Mouse (Mus musculus) olfactory bulb, adult 2 months (tissue): ENCODE data around the gene Hoxb2. TPM values are rescaled to one million over a fixed set of nuclear protein-coding genes. Genes with fewer than 3 reads are reported as not detected.

ENCODE experiments used
- H3K27ac ChIP-seq: fragments of 200-500 bp; 2 replicates; pipeline ENCODE4 v1.5.1; 2012; ENCODE audit warnings: low read depth, low read length; ENCODE audit not compliant: insufficient read depth
- H3K4me1 ChIP-seq: fragments of 200-500 bp; 2 replicates; pipeline ENCODE4 v1.6.1; 2012; ENCODE audit warnings: low read length; ENCODE audit not compliant: control insufficient read depth, insufficient read depth
- H3K4me3 ChIP-seq: fragments of 200-500 bp; 2 replicates; pipeline ENCODE4 v1.5.1; 2012; ENCODE audit warnings: mild to moderate bottlenecking, low read depth, low read length, moderate library complexity; ENCODE audit not compliant: insufficient read depth
- CTCF ChIP-seq: fragments of 200-500 bp; IDR thresholded peaks from 2 replicates; pipeline ENCODE4 v1.5.1; 2012; ENCODE audit warnings: low read depth, mild to moderate bottlenecking, low read length, moderate library complexity; ENCODE audit not compliant: insufficient read depth
- POLR2A ChIP-seq: fragments of 200-500 bp; IDR thresholded peaks from 2 replicates; pipeline ENCODE4 v1.6.1; 2012; ENCODE audit warnings: mild to moderate bottlenecking, low read depth, low read length, moderate library complexity; ENCODE audit not compliant: insufficient read depth
- WGBS: fragments of 180-500 bp; shearing (Covaris S2); methylation state at CpG from one replicate; pipeline ENCODE4 v1.1.7; 2018; 5-methylcytosine and 5-hydroxymethylcytosine counted together
- polyA plus RNA-seq: library from polyadenylated mRNA; stranded (reverse); fragments of >200 nt; gene quantifications from 2 replicates; pipeline ENCODE4 v1.2.4, GENCODE M21; 2012; ENCODE audit warnings: low replicate concordance; ENCODE audit not compliant: missing spikeins, insufficient read depth, insufficient read length

Hoxb2 gene
- polyA plus RNA-seq, 1 experiment: not detected

GRCm38 (mm10) chr11:96327750-96328149, 22.6 kb upstream of the Hoxb2 start:
- WGBS: 7% methylated on average over 5 of the region's 5 CpGs

DNA sequence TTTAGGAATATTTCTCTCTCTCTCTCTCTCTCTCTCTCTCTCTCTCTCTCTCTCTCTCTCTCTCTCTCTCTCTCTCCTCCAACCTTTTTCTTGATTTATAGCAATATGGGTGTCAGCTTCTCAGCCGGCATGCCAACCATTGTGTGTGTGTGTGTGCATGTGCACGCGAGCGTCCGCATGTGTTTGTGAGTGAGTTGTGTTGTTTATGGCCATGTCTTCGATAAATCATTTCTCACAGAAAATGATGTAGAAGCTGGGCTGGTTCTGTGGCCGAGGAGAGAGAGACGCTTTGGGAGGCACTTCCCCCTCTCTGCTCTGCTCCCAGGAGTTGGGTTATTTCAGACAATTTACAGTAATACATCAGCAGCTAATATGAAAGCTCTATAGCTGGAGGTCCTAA, 21.7 kb upstream of the Hoxb2 start:
- WGBS: 7% methylated on average over 8 of the region's 8 CpGs
- Histone ChIP-seq H3K4me1 (no peaks in the 10 kb centered on the region; the same call in 1 of the 2 replicates), H3K4me3 (no peak overlapping the region), H3K27ac (no peak overlapping the region)
- TF ChIP-seq CTCF: no peak
- TF ChIP-seq POLR2A: no peak

More at GRCm38 (mm10) chr11:96327750-96328149, 22.6 kb upstream of the Hoxb2 start:
- Histone ChIP-seq H3K27ac (no peak overlapping the region), H3K4me1 (no peaks in the 10 kb centered on the region; the same call in 1 of the 2 replicates), H3K4me3 (no peak overlapping the region)
- TF ChIP-seq POLR2A: no peak
- no peak for TF ChIP-seq CTCF

GRCm38 (mm10) chr11:96332105-96332504, 18.2 kb upstream of the Hoxb2 start:
- Histone ChIP-seq H3K4me3 (no peak overlapping the region), H3K4me1 (no peaks in the 10 kb centered on the region; the same call in 1 of the 2 replicates), H3K27ac (no peak overlapping the region)
- no peak for TF ChIP-seq CTCF
- no peak for TF ChIP-seq POLR2A
- under 1% methylated on average over 8 of the region's 8 CpGs for WGBS

DNA sequence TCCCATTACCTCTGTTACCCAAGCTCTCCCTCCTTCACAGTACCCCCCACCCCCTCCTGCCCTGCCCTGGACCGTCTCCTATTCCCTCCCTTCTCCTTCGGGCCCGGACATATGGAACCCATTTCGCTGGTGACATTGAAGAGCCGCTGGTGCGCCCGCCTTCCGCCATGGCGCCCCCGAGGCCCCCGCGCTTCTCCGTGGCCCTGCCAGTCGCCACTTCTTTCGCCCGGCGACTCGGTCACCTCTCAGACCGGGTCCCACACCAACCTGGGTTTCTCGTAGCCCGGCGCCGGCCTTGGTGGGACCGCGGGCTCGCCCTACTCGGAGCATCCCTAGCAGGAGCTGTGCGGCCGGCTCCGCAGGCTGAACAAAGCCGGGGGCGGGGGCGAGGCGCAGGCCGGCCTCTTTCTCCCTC, 17.7 kb upstream of the Hoxb2 start:
- TF ChIP-seq CTCF: no peak
- no peak for TF ChIP-seq POLR2A
- no peaks in the 10 kb centered on the region; the same call in 1 of the 2 replicates for H3K4me1 ChIP-seq
- H3K27ac ChIP-seq: no peak overlapping the region
- WGBS: 2% methylated on average over 35 of the region's 35 CpGs
- H3K4me3 ChIP-seq: no peak overlapping the region

GRCm38 (mm10) chr11:96333241-96334001, 16.9 kb upstream of the Hoxb2 start:
- Histone ChIP-seq H3K4me3 (no peak overlapping the region), H3K4me1 (no peaks in the 10 kb centered on the region; the same call in 1 of the 2 replicates), H3K27ac (no peak overlapping the region)
- TF ChIP-seq POLR2A: no peak
- TF ChIP-seq CTCF: no peak
- 5% methylated on average over 17 of the region's 17 CpGs for WGBS

DNA sequence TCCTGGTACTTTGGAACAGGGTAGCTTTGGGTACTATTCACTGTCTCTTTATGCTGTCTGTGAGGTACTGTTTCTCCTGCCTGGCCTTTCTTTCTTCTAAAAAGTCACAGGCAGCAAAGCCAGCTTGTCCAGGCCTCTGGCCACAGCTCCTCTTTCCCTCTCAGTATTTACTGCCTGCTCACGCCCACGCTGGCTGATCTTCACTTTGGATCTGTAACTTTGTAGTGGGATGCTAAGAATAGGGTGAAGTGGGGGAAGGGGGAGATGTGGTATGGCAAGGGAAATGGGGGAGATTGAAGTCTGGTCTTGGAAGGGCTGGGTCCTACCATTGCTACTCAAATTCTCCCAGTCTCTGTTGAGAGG, 16.3 kb upstream of the Hoxb2 start:
- no peak for TF ChIP-seq CTCF
- no peak for TF ChIP-seq POLR2A
- Histone ChIP-seq H3K4me1 (no peaks in the 10 kb centered on the region; the same call in 1 of the 2 replicates), H3K27ac (no peak overlapping the region), H3K4me3 (no peak overlapping the region)
- WGBS: 2% methylated on average over 2 of the region's 2 CpGs

- Histone ChIP-seq H3K4me3 (no peak overlapping the region), H3K27ac (no peak overlapping the region), H3K4me1 (no peaks in the 10 kb centered on the region; the same call in 1 of the 2 replicates)
- no peak for TF ChIP-seq CTCF
- no peak for TF ChIP-seq POLR2A
- 26% methylated on average over 3 of the region's 3 CpGs for WGBS
These were observed 15.3 kb upstream of the Hoxb2 start for GRCm38 (mm10) chr11:96334998-96335397.

- 8% methylated on average over 2 of the region's 2 CpGs for WGBS
- H3K4me1 ChIP-seq: no peaks in the 10 kb centered on the region; the same call in 1 of the 2 replicates
- H3K4me3 ChIP-seq: no peak overlapping the region
- TF ChIP-seq POLR2A (no peak), CTCF (no peak)
- no peak overlapping the region for H3K27ac ChIP-seq
These were observed 13.7 kb upstream of the Hoxb2 start for GRCm38 (mm10) chr11:96336597-96336996.

DNA sequence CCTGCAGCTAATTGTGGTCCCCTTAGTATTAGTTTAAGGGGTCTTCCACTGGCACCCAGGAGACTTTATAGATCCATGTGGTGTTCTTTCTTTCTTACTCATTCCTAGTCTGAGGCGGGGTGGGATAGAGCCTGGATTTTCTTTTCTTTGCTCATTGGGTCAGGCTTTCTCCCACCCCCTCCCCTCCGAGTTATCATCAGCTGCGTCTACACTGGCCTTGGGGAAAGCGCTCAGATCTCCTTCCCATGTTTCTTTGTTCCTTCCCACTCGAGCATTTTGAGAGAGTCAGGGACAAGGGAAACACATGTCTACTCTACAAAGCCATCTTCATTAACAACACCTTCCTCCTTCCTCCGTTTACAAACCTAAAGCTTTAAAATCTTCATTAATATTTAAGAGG, 13.3 kb upstream of the Hoxb2 start:
- WGBS: 3% methylated on average over 6 of the region's 6 CpGs
- Histone ChIP-seq H3K27ac (no peak overlapping the region), H3K4me3 (no peak overlapping the region), H3K4me1 (no peaks in the 10 kb centered on the region; the same call in 1 of the 2 replicates)
- no peak for TF ChIP-seq POLR2A
- no peak for TF ChIP-seq CTCF

- Histone ChIP-seq H3K4me3 (no peak overlapping the region), H3K27ac (no peak overlapping the region), H3K4me1 (no peaks in the 10 kb centered on the region)
- TF ChIP-seq CTCF (no peak), POLR2A (no peak)
- WGBS: 13% methylated on average over 7 of the region's 7 CpGs
These were observed 11.1 kb upstream of the Hoxb2 start for GRCm38 (mm10) chr11:96338957-96339855.
